Mouse (Mus musculus) heart, postnatal 0 days (tissue): ENCODE results near the gene Slamf1.

ENCODE experiments used
- CTCF ChIP-seq: IDR thresholded peaks from 2 replicates; pipeline ENCODE4 v1.5.1; 2016; ENCODE audit warnings: antibody characterized with exemption, control low read depth, low read depth
- EP300 ChIP-seq: IDR thresholded peaks from 2 replicates; pipeline ENCODE4 v1.6.1; 2016; ENCODE audit warnings: antibody characterized with exemption, low read depth

GRCm38 (mm10) chr1:171789407-171789806 lies 22.5 kb downstream of the Slamf1 start:
- TF ChIP-seq CTCF (no peak), EP300 (no peak)
